Mouse (Mus musculus) neural tube, embryonic 12.5 days (tissue): Measurements from ENCODE around the gene Kmt5b. TPM values are rescaled to one million over a fixed set of nuclear protein-coding genes. Genes with fewer than 3 reads are reported as not detected.

Experiments used
- ATAC-seq: fragments of 200-750 bp; cut with Nextera tagmentation; 2 replicates; pipeline ENCODE4 v1.8.0; 2017; ENCODE audit warnings: low read depth, mild to moderate bottlenecking, moderate TSS enrichment, moderate library complexity; ENCODE audit not compliant: low FRiP score
- H3K27ac ChIP-seq: fragments of 300-500 bp; sonication (generic); 2 replicates; pipeline ENCODE4 v1.5.1; 2016
- H3K27me3 ChIP-seq: fragments of 300-500 bp; sonication (generic); replicated peaks from 2 replicates; pipeline ENCODE4 v1.6.1; 2016; ENCODE audit warnings: mild to moderate bottlenecking
- H3K36me3 ChIP-seq: fragments of 300-500 bp; sonication (generic); 2 replicates; pipeline ENCODE4 v1.6.1; 2016; ENCODE audit warnings: mild to moderate bottlenecking
- H3K4me1 ChIP-seq: fragments of 300-500 bp; sonication (generic); 2 replicates; pipeline ENCODE4 v1.6.1; 2016
- H3K4me2 ChIP-seq: fragments of 300-500 bp; sonication (generic); replicated peaks from 2 replicates; pipeline ENCODE4 v1.6.1; 2016; ENCODE audit warnings: mild to moderate bottlenecking
- H3K4me3 ChIP-seq: fragments of 300-500 bp; sonication (generic); 2 replicates; pipeline ENCODE4 v1.5.1; 2016
- H3K9ac ChIP-seq: fragments of 300-500 bp; sonication (generic); 2 replicates; pipeline ENCODE4 v1.6.1; 2016; ENCODE audit warnings: mild to moderate bottlenecking
- H3K9me3 ChIP-seq: fragments of 300-500 bp; sonication (generic); 2 replicates; pipeline ENCODE4 v1.6.1; 2016; ENCODE audit warnings: mild to moderate bottlenecking
- WGBS: fragments of 180-500 bp; shearing (Covaris S2); methylation state at CpG from one replicate; pipeline ENCODE4 v1.1.7; 2016; 5-methylcytosine and 5-hydroxymethylcytosine counted together
- polyA plus RNA-seq: library from polyadenylated mRNA; unstranded; fragments of >200 nt; fragmentation: Nextera tagmentation; extraction: Ambion mirVana; gene quantifications from 2 replicates; pipeline ENCODE4 v1.2.1, GENCODE M21; 2016

Gene Kmt5b
- polyA plus RNA-seq, 1 experiment from 2014 or later, result 55.3 TPM

- no peak overlapping the region for H3K4me3 ChIP-seq
- ATAC-seq, result no peak
- 93% methylated on average over 2 of the region's 2 CpGs for WGBS
- no peaks in the 10 kb centered on the region for H3K9me3 ChIP-seq
- H3K4me1 ChIP-seq, result no peaks in the 10 kb centered on the region
- no peaks in the 10 kb centered on the region for H3K27me3 ChIP-seq
- H3K4me2 ChIP-seq, result no peak overlapping the region
- H3K27ac ChIP-seq, result no peak overlapping the region
- no peak overlapping the region for H3K9ac ChIP-seq
- peaks cover 22% of the 10 kb centered on the region for H3K36me3 ChIP-seq
These were observed 95.5 kb downstream of the Kmt5b start for GRCm38 (mm10) chr19:3862713-3863112.

DNA sequence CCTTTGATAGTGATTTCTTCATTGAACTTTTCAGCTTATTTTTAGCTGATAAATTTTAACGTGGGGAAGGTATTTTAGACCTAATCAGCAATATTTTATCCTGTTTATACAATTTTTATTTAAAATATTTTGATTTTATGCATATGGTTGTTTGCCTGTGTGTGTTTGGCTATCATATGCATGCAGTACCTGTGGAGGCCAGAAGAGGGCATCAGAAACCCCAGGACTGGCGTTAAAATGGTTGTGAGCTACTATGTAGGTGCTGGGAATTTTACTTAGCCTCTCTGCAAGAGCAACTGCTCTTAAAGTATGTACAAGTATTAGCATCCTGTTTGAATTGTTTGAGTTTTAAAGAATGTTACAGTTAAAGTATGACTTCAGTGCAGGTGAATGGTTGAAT, 97.7 kb downstream of the Kmt5b start:
- H3K4me2 ChIP-seq, result no peak overlapping the region
- H3K27ac ChIP-seq, result no peak overlapping the region
- H3K4me1 ChIP-seq, result no peaks in the 10 kb centered on the region
- no peak overlapping the region for H3K4me3 ChIP-seq
- peaks cover 22% of the 10 kb centered on the region for H3K36me3 ChIP-seq
- no peak overlapping the region for H3K9ac ChIP-seq
- WGBS, result 88% methylated on average over 2 of the region's 2 CpGs
- no peaks in the 10 kb centered on the region for H3K9me3 ChIP-seq
- H3K27me3 ChIP-seq, result no peaks in the 10 kb centered on the region
- no peak for ATAC-seq

Other genes with a start within 250 kb of the Kmt5b start
- 70.7 and 74.0 TPM in 2 replicates for gene Ppp6r3, start 191.7 kb upstream of the Kmt5b start, polyA plus RNA-seq
- 2.7 and 2.8 TPM in 2 replicates for gene Lrp5, start 80.9 kb upstream of the Kmt5b start, polyA plus RNA-seq
- 33.9 and 35.6 TPM in 2 replicates for gene 1810055G02Rik, start 59.1 kb upstream of the Kmt5b start, polyA plus RNA-seq
- 62.7 and 65.2 TPM in 2 replicates for gene Chka, start 84.4 kb downstream of the Kmt5b start, polyA plus RNA-seq
- gene Tcirg1, start 139.7 kb downstream of the Kmt5b start, polyA plus RNA-seq, result 19.7 and 22.0 TPM in 2 replicates
- gene Ndufs8, start 145.4 kb downstream of the Kmt5b start, polyA plus RNA-seq, result 226 and 234 TPM in 2 replicates
- 0.84 and 0.87 TPM in 2 replicates for gene Aldh3b1, start 162.4 kb downstream of the Kmt5b start, polyA plus RNA-seq
- gene Unc93b1, start 167.8 kb downstream of the Kmt5b start, polyA plus RNA-seq, result 8.4 and 11.1 TPM in 2 replicates
- not detected in 2 replicates for gene Aldh3b3, start 191.2 kb downstream of the Kmt5b start, polyA plus RNA-seq
- 0.65 and 0.68 TPM in 2 replicates for gene Aldh3b2, start 204.9 kb downstream of the Kmt5b start, polyA plus RNA-seq
- gene Acy3, start 219.1 kb downstream of the Kmt5b start, polyA plus RNA-seq, result 2.8 and 3.2 TPM in 2 replicates
- not detected in 2 replicates for gene Tbx10, start 225.3 kb downstream of the Kmt5b start, polyA plus RNA-seq
- 20.6 and 22.8 TPM in 2 replicates for gene Nudt8, start 233.2 kb downstream of the Kmt5b start, polyA plus RNA-seq
- gene Gm49405, start 233.2 kb downstream of the Kmt5b start, polyA plus RNA-seq, result 4.3 TPM in 2 replicates
- gene Doc2g, start 235.9 kb downstream of the Kmt5b start, polyA plus RNA-seq, result 4.5 and 6.0 TPM in 2 replicates
- 201 and 209 TPM in 2 replicates for gene Ndufv1, start 245.4 kb downstream of the Kmt5b start, polyA plus RNA-seq